Mouse (Mus musculus): ENCODE measurements around the gene Esrra.
A peak's percentile ranks its signal among the peaks of the same experiment; 100 is the strongest.

Esrra gene

DNA sequence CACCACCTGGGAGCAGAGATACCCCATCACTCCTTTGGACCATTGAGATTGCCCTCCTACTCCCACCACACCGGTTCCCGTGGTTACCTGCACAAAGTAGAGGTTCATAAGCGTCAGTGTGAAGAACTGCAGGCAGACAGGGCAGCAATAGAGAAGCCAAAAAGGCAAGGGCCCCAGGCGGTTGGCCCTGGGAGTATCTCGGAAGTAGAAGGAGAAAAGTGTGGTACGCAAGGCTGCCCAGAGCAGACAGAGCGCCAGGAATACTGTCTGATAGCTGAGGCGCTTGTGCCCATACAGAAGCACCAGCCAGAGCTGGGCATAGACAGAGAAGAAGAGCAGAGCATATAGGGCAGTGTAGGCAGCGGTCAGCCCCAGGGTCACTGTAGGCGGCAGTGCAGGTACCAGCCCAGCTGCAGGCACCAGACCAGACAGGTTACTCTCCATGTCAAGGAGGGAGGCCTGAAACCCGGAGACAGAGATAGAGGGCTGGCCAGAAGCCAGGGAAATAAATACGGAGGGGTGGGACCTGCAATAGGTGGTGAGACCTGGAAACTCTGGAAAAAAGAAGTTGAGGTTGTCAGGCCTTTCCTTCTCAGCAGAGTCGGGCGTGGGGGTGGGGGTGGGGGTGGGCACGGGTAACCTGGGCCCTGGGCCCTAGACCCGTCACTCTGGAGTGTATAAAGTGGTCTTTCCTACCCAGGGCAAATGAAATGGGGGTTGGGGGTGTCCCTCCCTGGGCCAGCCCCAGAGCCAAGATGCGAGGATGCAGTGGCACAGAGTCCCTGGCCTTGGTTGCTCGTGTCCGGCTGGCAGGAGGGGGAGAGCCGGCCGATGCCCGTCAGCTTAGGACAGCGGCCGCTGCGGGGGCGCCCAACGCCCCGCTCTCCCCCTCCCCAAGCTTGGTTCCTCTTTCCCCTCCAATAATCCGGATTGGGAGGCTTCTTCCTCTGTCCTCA, 19.1 kb upstream of the Esrra start:
- DNase-seq: no peak

DNA sequence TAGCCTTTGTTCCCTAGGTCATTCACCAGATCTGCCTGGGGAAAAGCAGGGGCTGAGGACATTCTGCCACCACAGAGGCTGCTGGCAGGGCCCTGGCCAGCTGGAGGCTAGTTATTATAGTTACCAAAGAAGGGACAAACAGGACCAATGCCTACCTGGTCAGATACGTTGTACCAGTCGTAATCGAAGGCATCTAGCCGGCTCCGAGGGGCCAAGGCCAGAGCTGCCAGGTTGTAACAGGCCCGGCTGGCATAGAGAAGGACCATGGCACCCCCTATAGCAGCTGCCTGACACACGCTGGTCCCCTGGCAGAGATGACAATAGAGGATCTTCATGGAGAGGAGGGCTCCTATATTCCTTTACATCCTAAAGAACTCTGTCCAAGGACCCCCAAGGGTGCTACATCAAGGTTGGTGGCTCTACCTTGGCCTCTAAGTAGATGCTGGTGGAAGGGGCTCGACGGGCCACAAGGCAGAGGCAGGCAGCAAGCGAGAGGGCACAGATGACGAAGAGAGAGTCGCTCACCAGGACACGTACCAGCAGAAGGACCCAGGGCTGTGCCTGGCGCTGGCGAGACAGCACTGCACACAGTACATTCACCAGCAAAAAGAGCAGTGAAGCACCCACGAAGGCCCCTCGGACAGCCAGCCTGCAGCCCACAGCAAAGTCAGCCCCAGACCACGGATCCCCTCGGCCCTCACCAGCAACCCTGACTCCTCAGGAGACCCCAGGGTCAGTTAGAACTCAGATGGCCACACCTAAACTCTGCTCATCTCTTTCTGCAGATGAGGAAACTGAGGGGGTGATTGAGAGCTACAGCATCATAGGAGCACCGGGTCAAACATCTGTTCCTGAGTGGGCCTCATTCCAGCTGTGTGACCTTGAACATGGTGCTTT, 17.7 kb upstream of the Esrra start:
- DNase-seq: no peak

DNA sequence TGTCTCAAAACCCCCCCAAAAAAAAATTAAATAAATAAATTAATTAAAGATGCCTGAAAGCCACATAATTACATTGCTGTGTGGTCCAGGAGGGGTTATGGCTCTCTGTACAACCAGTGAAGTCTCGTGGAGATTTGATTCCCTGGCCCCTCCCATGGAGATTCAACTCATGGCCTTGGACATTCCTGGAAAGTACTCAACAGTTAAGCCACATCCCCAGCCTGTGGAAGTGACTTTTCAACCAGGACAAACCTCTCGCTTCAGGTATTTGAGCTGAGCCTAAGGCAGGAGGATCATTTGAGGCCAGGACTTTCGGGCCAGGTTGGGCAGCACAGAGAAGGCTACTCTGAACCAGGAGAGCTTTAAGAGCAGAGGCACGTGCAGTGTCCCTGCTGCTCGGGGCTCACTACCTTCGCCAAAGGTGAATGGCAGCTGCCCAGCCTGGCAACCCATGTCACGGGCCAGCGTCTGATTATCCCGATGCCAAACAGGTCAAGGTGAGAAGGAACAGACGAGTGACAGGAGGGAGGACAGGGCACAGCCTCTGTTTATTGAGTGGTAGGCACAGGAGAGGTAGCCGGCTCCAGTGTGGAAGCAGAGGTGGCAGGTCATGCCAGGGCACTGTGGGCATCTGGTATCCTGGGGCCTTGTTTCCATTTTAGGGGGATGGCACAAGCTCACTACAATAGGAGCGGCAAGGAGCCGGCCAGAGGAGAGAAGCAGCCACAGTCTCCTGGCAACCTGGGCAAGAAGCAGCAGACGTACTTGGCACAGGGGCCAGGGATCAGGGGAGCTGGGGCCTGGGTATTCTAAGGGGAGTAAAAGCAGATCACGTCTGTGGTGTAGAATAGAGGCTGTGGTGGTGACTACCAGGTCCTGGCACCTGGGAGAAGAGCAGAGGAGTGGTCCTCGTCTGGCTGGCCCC, 16.2 kb upstream of the Esrra start:
- DNase-seq: no peak

DNA sequence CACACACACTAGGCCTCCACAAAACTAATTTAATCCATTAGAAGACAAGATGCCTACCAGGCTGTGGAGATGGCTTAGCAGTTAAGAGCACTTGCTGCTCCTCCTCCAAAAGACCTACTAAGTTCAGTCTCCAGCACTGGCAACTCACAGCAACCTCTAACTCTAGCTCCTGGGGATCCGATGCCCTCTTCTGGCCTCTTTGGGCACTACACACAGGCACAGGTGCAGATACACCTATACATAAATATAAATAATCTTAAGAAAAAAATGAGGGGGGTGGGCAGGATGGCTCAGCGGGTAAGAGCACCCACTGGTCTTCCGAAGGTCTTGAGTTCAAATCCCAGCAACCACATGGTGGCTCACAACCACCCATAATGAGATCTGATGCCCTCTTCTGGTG, 14.7 kb upstream of the Esrra start:
- DNase-seq: no peak

DNA sequence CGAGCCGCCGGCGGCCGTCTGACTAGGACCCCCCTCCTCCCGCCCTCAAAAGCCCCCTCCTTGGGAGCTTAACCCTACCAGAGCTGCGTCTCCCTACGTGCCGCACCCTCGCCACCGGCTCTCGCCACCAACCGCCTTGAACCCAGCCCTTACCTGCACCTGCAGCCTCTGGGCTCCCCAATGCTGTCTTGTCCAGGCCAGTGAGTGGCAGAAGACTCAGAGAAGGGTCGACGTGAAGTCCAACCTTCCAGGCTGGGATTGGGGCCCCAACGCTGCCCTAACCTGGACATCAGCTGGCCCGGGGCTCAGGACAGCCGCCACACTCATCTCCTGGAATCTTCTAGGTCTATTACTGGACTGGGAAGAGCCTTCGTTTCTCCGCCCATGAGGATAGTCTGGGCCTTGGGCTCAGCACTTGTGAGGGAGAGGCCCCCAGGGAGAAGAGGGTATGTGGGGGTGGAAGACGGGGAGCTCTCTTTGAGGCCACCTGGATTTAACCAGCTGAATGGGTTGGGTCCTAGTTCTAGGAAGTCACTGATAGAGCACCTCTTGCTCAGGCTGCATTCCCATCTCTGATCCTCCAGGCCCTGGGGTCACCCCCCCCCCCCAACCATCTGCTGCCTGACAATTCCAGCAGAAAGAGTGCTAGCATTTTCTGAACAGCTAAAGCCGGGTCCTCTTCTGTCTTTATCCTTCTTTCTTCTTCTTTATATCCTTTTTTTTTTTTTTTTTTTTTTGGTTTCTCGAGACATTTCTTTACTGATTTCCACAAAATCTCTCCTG, 12.8 kb upstream of the Esrra start, which contains the start of gene Kcnk4:
Gene Kcnk4, minus strand, starts transcription at position 321 of the 783 bp plus-strand sequence.
- no peak for DNase-seq

DNA sequence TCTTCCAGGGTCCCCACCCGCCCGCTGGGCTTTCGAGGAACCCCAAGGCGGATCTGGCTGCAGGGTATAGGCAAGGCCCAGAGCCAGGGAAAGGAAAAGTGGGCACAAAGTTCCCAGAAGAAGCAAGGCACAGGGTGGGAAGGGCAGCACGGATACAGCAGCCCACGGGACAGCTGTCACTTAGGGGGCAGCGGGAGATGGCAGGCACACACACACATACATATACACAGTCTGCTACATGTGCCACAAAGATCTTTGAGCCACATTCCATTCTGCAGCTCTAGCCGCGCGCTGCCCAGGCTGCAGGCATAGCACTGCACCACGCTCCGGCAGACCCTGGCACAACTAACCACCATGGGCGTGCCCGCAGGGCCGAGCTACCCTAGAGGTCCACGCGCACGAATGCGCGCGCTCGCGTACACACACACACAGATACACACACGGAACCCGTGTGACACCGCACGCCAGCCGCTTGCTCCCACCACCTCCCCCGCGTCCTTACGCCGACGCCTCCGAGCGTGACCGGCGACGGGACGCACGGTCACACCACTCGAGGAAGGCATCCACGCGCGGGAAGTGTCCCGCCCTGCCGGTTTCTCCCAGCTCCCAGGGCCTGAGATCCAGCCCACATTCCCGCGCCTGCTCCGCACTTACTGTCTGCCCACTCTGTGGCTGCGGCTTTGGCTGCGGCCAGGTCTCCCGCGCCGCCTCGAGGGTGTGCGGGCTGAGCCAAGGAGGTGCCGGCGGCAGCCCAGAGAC, 12.0 kb upstream of the Esrra start:
- DNase-seq: peak; percentile 61

DNA sequence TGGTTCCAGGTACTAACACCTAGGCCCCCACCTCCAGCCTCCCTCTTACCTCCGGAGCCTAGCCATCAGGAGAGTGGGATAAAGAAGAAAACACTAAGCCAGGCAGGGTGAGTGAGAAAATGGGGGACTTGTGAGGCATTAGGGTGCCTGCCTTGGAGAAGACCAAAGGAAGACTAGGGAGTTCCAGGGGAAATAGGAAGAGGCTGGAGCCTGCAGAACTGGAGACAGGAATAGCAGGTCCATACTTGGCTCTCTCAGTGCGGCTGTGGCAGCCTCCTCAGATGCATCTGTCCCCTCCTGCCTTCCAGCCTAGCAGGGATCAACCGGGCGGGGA, 11.5 kb upstream of the Esrra start:
- no peak for DNase-seq

DNA sequence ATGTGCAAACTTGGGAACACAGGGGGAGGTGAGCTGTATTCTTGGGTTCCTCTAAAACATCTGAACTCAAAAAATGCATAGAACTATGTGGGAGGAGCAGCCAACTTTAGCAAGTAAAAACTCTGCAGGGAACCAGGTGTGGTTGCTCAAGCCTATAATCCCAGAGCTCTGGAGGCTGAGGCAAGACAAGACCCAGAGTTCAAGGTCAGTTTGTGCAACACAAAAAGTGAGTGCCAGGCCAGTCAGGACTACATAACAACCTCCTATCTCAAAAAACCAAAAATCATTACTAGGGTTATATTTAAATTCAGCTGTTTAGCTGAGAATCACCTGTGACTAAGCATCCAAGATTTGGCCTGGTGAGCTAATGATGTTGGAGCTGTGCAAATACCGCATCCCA, 10.4 kb upstream of the Esrra start:
- no peak for DNase-seq

DNA sequence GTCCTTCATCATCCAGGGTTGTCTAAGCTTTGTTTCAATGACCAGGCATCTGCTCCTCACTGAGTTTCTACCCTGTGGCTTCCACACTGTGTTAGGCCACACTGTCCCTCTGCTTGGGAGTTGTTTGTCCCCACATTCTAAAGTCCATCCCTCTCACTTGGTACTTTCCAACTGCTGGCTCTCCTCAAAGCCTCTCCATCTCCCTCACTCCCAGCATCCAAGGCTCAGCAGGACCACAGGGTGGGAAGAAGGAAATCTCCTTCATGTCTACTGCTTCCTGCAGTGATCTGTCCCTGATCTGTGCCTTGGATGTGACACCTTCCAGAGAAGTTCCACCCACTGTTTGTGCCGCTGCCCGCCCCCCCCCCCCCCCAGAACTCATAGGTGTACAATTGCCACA, 9.4 kb upstream of the Esrra start:
- no peak for DNase-seq

DNA sequence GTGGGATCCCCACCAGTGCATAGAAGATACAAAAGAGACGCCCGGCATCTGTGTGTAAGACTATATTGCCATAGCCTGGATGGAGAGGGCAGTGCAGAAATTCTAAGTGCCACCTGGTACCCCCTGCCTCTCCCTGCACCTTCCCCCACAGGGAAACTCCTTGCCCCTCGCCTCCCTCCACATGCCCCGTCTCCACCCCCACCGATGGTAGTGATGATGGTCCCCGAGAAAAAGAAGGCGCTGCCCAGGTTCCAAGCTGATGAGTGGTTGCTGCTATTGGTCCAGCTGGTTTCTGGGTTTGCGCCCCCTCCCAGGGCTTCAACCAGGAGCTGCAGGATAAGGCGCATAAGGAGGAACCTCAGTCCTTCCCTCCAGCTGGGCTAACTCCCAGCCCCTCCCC, 6.5 kb upstream of the Esrra start:
- DNase-seq: no peak

DNA sequence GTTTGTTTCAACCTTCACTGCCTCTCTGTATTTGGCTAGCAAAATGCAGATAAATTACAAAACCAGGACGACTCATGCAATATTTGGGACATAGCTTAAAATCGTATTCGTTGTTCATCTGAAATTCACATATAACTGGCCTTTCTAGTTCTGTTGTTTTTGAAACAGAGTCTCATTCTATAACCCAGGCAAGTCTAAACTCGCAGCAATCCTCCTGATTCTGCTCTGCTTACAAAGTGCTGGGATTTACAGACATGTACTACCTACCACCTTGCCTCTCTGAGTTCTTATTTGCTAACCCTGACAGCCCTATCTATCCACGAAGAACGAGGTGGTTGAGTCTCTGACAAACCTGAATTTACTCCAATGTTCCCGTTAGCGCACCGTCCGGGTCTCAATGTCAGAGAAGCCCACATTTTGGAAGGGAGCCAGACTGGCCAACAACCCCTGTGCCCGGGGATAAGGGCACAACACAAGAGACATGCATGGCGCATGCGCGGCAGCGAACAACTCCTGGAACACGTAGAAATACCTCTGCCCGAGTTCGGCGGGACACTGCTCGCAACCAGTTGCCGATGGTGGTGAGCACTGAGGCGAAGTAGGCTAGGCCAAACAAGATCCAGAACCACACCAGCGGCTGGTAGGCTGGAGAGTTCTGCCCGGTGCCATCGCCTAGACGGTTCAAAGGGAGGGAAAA, 5.1 kb upstream of the Esrra start:
- DNase-seq: no peak

DNA sequence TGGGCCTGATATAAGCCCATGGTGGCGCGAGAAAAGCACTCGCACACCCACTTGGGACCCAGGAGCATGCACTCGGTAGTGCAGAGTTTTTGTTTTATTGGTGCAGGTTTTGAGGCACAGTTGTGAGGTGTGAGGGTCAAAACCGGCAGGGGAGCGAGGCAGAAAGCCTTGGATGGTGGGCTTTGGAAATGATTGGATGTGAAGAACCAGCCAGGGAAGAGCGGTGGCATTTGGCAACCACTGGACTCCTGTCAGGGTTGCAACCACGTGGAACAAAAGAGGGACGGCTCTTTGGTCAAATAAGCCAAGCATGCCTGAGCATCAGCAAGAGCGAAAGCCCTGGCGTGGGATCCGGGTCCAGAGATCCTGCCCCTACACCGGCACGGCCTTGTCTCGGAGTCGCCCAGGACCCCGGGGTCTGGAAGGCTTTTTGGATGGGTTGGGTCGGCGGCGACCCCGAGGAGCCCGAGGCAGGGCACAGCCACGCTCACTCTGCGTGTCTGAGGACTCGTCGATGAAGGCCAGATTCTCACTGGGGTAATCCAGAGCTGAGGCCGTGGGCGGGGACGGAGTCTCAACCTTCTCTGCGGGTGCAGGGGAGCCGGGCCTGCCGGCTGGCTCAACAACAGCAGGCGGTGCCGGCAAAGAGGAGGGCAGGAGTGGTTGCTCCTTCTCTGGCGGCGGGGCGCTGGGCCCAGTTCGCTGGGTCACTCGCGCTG, 4.2 kb upstream of the Esrra start:
- DNase-seq: no peak

DNA sequence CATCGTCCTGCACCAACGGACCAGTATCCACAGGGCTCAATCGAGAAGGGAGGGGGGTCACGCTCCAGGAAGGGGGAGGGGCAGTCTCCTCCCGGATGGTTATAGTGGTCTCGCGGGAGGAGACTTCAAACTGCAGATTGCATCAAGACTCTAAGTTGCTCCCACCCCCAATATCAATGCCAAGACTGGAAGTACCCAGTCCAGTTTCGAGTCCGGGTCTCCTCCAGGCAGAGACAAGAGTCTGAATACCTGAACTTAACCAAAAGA, 3.6 kb upstream of the Esrra start, which contains the start of gene Catsperz:
Gene Catsperz, minus strand, starts transcription at position 74 of the 267 bp plus-strand sequence.
- no peak for DNase-seq

DNA sequence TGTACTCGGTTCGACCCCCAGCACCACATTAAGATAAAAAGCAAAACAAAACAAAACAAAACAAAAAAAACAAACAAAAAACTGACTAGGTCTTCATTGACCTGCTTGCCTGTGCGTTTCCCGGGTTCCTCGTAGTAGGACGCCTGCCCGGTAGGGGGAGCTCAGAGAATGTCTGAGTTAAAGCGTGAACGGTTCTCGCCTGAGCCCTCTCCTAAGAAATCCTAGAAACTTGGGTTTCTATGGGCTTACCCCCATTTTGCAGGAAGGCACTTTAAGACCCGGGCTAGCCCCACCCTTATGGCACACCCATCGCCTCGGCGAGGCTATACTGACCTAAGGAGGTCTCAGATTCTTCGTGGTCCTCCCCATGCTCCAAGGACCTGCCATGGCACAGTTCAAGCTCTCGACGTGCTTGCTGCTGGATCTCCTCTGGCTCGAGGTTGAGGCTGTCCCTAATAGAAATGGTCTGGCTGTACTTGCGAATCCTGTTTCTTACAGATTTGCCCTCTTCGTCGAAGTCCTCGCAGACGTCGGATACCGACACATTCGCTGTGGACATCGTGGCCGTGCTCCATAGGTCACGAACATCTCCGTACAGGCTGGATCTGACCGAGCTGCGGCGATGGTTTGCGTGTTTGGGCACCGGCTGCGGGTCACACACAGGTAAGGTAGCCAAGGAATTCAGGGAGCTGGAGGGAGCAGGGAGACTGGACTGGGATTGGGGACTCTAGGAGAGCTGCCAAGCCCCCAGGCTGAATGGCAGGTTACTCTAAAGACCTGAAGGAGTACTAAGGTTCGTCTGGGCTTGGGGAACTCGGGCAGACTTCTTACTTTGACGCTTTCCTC, 3.1 kb upstream of the Esrra start:
- peak; percentile 80 for DNase-seq

DNA sequence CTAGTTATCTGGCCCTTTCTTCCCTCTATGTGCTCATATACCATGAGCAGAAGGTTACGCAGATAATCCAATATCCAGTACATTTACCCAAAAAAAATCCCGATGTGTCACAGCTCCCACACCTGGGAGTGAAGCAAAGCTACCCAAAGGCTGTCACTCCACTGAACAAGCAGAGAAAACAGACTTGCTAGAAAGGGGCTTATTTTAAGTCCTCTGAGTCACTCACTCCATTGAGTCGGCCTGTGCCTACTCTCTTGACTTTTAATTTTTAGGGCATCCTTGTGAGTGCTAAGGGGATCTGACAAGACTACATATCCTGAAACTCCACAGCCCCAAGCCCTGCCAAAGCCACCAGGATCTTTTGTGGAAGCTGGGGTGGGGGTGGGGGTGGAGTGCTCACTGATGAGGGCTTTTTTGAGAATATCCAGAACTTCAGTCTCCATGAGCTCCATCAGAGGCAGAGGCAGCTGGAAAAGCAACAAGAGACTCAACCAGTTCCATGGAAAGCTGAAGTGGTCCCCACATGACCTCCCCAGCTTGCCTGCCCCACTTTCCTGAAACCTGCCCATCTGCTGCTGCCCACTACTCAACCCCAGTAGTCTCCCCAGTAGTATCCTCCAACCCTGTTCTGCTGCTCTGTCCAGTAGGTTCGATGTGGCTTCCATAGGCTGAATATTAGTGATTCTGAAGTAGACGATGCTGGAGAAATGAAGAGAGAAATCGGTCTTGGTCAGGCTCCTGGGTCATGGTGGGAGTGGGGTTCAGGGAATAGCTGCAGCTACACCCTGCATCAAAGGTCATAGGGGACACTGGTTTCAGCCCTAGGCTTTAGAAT, 1.5 kb upstream of the Esrra start:
- DNase-seq: no peak

DNA sequence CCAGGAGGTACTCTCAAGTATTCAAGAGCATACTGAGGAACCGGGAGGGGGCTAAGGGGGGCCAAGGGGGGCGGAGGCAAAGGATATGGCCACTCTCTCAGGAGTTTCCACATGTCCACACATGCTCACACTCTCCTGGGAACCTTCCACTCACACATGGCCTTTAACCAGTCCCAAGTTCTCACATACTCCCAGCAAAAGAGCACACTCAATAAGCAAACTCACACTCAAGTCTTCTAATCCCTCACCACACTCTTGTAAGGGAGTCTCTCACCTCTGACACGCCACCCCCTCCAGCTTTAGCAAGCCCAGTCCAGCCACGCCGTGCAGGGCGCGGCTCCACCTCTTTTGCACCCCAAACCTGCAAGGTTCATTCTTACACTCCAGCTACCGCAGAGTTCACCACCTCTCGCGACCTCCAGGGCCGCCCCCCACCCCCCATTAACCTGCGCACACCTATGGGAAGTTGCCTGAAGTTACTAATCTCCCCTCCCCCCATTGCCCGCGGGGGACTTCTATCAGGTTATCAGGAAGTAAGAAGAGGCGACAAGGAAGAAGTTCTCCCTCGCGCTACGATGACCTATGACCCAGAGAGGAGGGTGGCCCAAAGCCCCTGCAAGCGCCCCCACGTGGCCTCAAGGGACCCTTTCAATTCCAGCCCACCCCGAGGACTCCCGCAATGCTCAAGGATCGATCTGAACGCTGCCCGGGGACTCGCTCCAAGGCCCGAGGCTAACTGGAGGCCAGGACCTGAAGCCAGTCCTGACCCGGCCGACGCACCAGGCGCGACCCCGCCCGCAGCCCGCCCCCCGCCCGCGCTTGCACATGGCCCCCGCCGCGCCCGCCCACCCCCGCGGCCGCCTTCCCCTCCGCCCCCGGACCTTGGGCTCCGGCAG, 624 bp downstream of the Esrra start:
- no peak for DNase-seq
